Mouse (Mus musculus) G1E (cell line): ENCODE measurements around the gene Cib3. TPM values are rescaled to one million over a fixed set of nuclear protein-coding genes. Genes with fewer than 3 reads are reported as not detected.

Source experiments
- ATAC-seq: 2 replicates; pipeline ENCODE4 v1.8.0; 2016; ENCODE audit warnings: mild to moderate bottlenecking; ENCODE audit not compliant: insufficient number of reproducible peaks, poor library complexity, low FRiP score, severe bottlenecking; ENCODE audit errors: extremely low read depth
- DNase-seq: peaks from one replicate; pipeline ENCODE4 v3.0.0; 2012; ENCODE audit warnings: low spot score
- H3K27me3 ChIP-seq: 2 replicates; pipeline ENCODE4 v1.6.1; 2012; ENCODE audit warnings: mild to moderate bottlenecking, low read length, inconsistent platforms; ENCODE audit not compliant: insufficient read depth
- H3K36me3 ChIP-seq: replicated peaks from 2 replicates; pipeline ENCODE3; 2012; ENCODE audit warnings: mild to moderate bottlenecking, inconsistent platforms
- H3K4me1 ChIP-seq: 2 replicates; pipeline ENCODE4 v1.6.1; 2012; ENCODE audit warnings: low read depth, low read length, inconsistent platforms, mixed read lengths; ENCODE audit not compliant: insufficient read depth
- H3K4me3 ChIP-seq: 2 replicates; pipeline ENCODE4 v1.5.1; 2012; ENCODE audit warnings: low read depth, mild to moderate bottlenecking, inconsistent platforms, low read length, moderate library complexity, mixed read lengths
- H3K9me3 ChIP-seq: replicated peaks from 2 replicates; pipeline ENCODE4 v1.6.1; 2012; ENCODE audit warnings: inconsistent platforms
- CTCF ChIP-seq: IDR thresholded peaks from 2 replicates; pipeline ENCODE4 v1.5.1; 2012; ENCODE audit warnings: low read depth, low read length, inconsistent platforms, mixed read lengths
- GATA1 ChIP-seq: IDR thresholded peaks from 2 replicates; pipeline ENCODE4 v1.6.1; 2012; ENCODE audit warnings: borderline replicate concordance, low read length, inconsistent platforms, mixed read lengths
- GATA2 ChIP-seq: IDR thresholded peaks from 2 replicates; pipeline ENCODE4 v1.6.1; 2012; ENCODE audit warnings: low read depth, low read length, inconsistent platforms, borderline replicate concordance
- POLR2AphosphoS5 ChIP-seq: IDR thresholded peaks from 2 replicates; pipeline ENCODE4 v1.6.1; 2012; ENCODE audit warnings: low read depth, low read length, inconsistent platforms; ENCODE audit not compliant: insufficient replicate concordance
- TAL1 ChIP-seq: conservative IDR thresholded peaks from 2 replicates; pipeline ENCODE4 v1.6.1; 2012; ENCODE audit warnings: low read depth, low read length, inconsistent platforms, mixed read lengths
- polyA plus RNA-seq: library from polyadenylated mRNA; stranded (reverse); fragments of >175 nt; gene quantifications from 2 replicates; pipeline ENCODE4 v1.2.3, GENCODE M21; 2012
- total RNA-seq, 2 experiments: library from RNA; stranded (forward) in 1 of 2; stranded (reverse) in 1 of 2; fragments of 200-1000 nt in 1 of 2; fragments of >200 nt in 1 of 2; fragmentation: Nextera tagmentation in 1 of 2; gene quantifications; 2 replicates each; pipeline ENCODE4 v1.2.3; 2014 to 2017

The Cib3 gene
- not detected in 2 replicates for total RNA-seq (2014; fragmentation: Nextera tagmentation)
- 0.23 TPM in 1 of 2 replicates, not detected in the other for total RNA-seq (2017)
- not detected in 2 replicates for polyA plus RNA-seq

DNA sequence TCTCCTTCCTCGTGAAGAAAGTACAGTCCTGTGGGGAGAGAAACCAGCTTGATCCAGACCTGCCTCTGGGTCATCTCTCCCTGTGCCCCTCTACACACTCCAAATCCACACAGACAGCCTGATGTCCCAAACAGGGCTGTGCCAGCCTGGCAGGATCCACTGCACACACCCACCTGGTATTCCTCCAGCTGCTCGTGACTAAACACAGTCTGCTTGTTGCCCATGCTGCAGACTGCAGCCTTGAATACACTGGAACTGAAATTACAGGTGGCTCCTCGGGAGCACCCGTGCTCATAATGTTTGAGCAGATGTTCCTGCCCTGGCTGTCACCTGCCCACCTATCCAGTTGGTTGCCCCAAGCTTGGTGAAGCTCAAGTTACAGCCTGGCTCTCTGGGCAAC, at the start of gene Cib3:
Cib3 (minus strand) TSS at position 87 of the 400 bp plus-strand sequence.
- DNase-seq, result no peak
- H3K9me3 ChIP-seq, result no peaks in the 10 kb centered on the region
- H3K4me3 ChIP-seq, result no peak within 1 kb of the TSS
- H3K36me3 ChIP-seq, result no peaks in the 10 kb centered on the region
- H3K4me1 ChIP-seq, result peaks cover 24% of the 10 kb centered on the region
- no peak for TF ChIP-seq GATA2
- no peak for TF ChIP-seq CTCF
- no peak for TF ChIP-seq POLR2AphosphoS5
- TF ChIP-seq TAL1, result no peak
- no peak for TF ChIP-seq GATA1
- ATAC-seq, result no peak
- peaks cover 30% of the 10 kb centered on the region for H3K27me3 ChIP-seq

GRCm38 (mm10) chr8:72261872-72262271, 49.2 kb upstream of the Cib3 start:
- TF ChIP-seq GATA2 (no peak), GATA1 (no peak)
- Histone ChIP-seq H3K27me3 (peaks cover 29% of the 10 kb centered on the region), H3K36me3 (peaks cover 12% of the 10 kb centered on the region), H3K4me1 (peaks cover 15% of the 10 kb centered on the region), H3K9me3 (no peaks in the 10 kb centered on the region), H3K4me3 (no peak overlapping the region)
- DNase-seq, result no peak
- no peak for ATAC-seq

DNA sequence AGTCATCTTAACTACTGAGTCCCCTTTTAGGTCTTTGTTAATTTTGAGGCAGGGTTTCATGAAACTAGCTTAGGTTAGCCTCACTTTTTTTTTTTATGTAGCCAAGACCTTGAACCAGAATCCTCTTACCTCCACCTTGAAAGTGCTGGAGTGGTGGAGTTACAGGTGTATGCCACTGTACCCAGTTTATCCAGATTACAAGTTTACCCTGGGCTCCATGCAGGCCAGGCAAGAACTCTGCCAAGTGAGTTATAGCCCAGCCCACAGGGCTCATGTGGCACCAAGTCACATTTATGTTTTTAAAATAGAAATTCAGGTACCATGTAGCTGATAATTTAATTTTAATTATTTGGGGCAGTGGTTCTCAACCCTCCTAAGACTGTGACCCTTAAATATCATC, 48.8 kb upstream of the Cib3 start:
- peaks cover 29% of the 10 kb centered on the region for H3K27me3 ChIP-seq
- ATAC-seq, result no peak

GRCm38 (mm10) chr8:72261019-72261418, 48.4 kb upstream of the Cib3 start:
- Histone ChIP-seq H3K9me3 (no peaks in the 10 kb centered on the region), H3K4me3 (no peak overlapping the region), H3K36me3 (peaks cover 17% of the 10 kb centered on the region), H3K27me3 (peaks cover 29% of the 10 kb centered on the region), H3K4me1 (peaks cover 15% of the 10 kb centered on the region)
- ATAC-seq (peak; percentile 28; the same call in 1 of the 2 replicates), DNase-seq (no peak)
- peak; percentile 78 for TF ChIP-seq CTCF
- TF ChIP-seq GATA1, result no peak
- no peak for TF ChIP-seq POLR2AphosphoS5
- TF ChIP-seq TAL1, result no peak
- no peak for TF ChIP-seq GATA2

More for the DNA sequence above, 48.8 kb upstream of the Cib3 start:
- Histone ChIP-seq H3K4me1 (peaks cover 15% of the 10 kb centered on the region), H3K4me3 (no peak overlapping the region), H3K36me3 (peaks cover 16% of the 10 kb centered on the region), H3K9me3 (no peaks in the 10 kb centered on the region)
- TF ChIP-seq CTCF (no peak), POLR2AphosphoS5 (no peak), TAL1 (no peak), GATA1 (no peak), GATA2 (no peak)
- DNase-seq, result no peak

- Histone ChIP-seq H3K9me3 (no peaks in the 10 kb centered on the region), H3K27me3 (peaks cover 29% of the 10 kb centered on the region), H3K4me1 (peaks cover 12% of the 10 kb centered on the region), H3K4me3 (no peak overlapping the region), H3K36me3 (peaks cover 22% of the 10 kb centered on the region)
- ATAC-seq (no peak), DNase-seq (no peak)
- TF ChIP-seq CTCF, result no peak
- no peak for TF ChIP-seq GATA2
- TF ChIP-seq GATA1, result no peak
- TF ChIP-seq POLR2AphosphoS5, result no peak
- TF ChIP-seq TAL1, result no peak
Measured at GRCm38 (mm10) chr8:72260585-72260984, 47.9 kb upstream of the Cib3 start.

DNA sequence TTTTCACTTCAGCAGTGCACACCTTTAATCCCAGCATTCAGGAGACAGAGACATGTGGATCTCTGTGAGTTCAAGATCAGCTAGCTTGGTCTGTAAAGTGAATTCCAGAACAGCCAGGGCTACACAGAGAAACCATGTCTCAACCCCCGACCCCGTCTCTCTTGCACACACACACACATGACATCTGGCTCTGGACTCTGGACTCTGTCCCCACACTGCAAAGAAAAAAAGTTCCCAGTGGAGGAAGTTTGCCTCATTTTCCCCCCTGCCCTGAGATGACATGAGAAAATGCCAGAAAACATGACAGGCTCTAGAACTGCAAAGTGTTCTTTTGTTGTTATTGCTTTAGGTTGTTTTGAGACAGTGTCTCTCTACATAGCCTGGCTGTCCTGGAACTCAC, 47.2 kb upstream of the Cib3 start:
- ATAC-seq (no peak), DNase-seq (no peak)
- Histone ChIP-seq H3K9me3 (no peaks in the 10 kb centered on the region), H3K4me1 (peaks cover 8% of the 10 kb centered on the region), H3K4me3 (no peak overlapping the region), H3K36me3 (peaks cover 29% of the 10 kb centered on the region), H3K27me3 (peaks cover 25% of the 10 kb centered on the region)
- TF ChIP-seq GATA1, result no peak
- TF ChIP-seq GATA2, result no peak
- no peak for TF ChIP-seq POLR2AphosphoS5
- no peak for TF ChIP-seq TAL1
- TF ChIP-seq CTCF, result no peak

- peaks cover 48% of the 10 kb centered on the region for H3K36me3 ChIP-seq
- DNase-seq (no peak), ATAC-seq (no peak)
- TF ChIP-seq GATA2, result no peak
- no peaks in the 10 kb centered on the region for H3K9me3 ChIP-seq
- H3K4me3 ChIP-seq, result no peak overlapping the region
- peaks cover 17% of the 10 kb centered on the region for H3K27me3 ChIP-seq
- peaks cover 8% of the 10 kb centered on the region for H3K4me1 ChIP-seq
Measured at GRCm38 (mm10) chr8:72257902-72258238, 45.2 kb upstream of the Cib3 start.
